Mouse (Mus musculus) forelimb bud, embryonic 11.5 days (tissue): Measurements from ENCODE around the gene Pef1.
A peak's percentile ranks its signal among the peaks of the same experiment; 100 is the strongest.

Experiments used
- DNase-seq: peaks from one replicate; pipeline ENCODE4 v3.0.0-alpha.2; 2012; ENCODE audit warnings: low read depth, low spot score

The Pef1 gene

GRCm38 (mm10) chr4:130174335-130175031 lies 72.1 kb downstream of the Pef1 start:
- peak; percentile 41 for DNase-seq

GRCm38 (mm10) chr4:130175072-130175711 lies 72.8 kb downstream of the Pef1 start, which contains the start of gene Tinagl1:
TSS of gene Tinagl1 (minus strand) at chr4:130175122.
- DNase-seq, result no peak

GRCm38 (mm10) chr4:130176156-130176720 lies 73.9 kb downstream of the Pef1 start:
- no peak for DNase-seq

- no peak for DNase-seq
Observed at GRCm38 (mm10) chr4:130177087-130177486, 74.7 kb downstream of the Pef1 start.

GRCm38 (mm10) chr4:130177536-130177935 lies 75.2 kb downstream of the Pef1 start:
- no peak for DNase-seq
